In the genomic region with DNA sequence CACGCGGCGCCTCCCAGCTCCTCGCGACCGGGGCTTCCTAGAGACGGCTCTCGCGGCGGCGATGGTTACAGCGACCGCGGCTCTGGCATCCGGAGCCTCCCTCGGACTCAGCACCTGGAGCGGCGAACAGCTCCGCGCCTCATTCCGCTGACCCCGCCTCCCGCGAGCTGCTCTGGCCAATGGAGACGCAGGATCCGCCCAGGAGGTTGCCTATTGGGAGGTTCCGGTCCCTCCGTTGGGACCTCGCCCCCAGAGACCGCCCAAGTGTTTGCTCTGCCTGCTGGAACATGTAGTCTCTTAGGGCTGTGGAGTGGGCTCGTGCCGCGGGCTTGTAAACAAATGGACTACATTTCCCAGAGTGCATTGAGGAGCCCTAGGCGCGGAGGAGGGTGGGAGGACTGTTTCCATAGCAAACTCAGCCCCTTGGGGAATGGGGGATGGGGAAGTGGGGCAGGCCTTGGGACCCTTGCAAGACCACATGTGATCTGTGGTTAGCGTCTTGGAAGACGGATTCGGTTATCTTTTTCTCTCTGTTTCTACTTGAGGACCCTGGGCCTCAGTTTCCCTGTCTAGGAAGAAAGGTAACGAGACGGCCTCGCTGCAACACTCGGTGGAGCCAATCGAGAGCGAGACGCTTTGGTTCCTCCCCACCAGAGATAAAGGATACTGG, we compare ENCODE assay signal across 8 mouse cellular contexts. TPM values are rescaled to one million over a fixed set of nuclear protein-coding genes. Genes with fewer than 3 reads are reported as not detected.
A peak's percentile ranks its signal among the peaks of the same experiment; 100 is the strongest.
DNase-seq lines count a peak whose midpoint lies in the region; ATAC-seq lines count a peak whose summit lies in the region.

A gene (minus strand): TSS at position 137 of the 670 bp plus-strand sequence.

- H3K9ac ChIP-seq in heart, embryonic 14.5 days (ENCODE audit: low read length) = peak within 1 kb of the TSS; percentile 64
- no peak within 1 kb of the TSS for H3K9ac ChIP-seq in liver, embryonic 13.5 days
- H3K9ac ChIP-seq in stomach, embryonic 16.5 days (ENCODE audit: low read length) = peak within 1 kb of the TSS; percentile 73

- H3K27ac ChIP-seq in heart, embryonic 14.5 days (replicated peaks in 1 of 2; ENCODE audit: control insufficient read depth in 1 of 2, insufficient read depth in 1 of 2, low read depth in 2 of 2, low read length in 2 of 2) = 0 out of 4 replicates have a peak within 1 kb of the TSS, but pooled peaks of 1 of the 2 experiments have one; percentile 14
- no peak within 1 kb of the TSS for H3K27ac ChIP-seq in liver, embryonic 13.5 days
- peak within 1 kb of the TSS; percentile 56 for H3K27ac ChIP-seq in stomach, embryonic 16.5 days (ENCODE audit: low read length)

- peaks cover 36% of the 10 kb centered on the region for H3K27me3 ChIP-seq in heart, embryonic 14.5 days (ENCODE audit: control insufficient read depth, insufficient read depth, low read length)
- peaks cover 35% of the 10 kb centered on the region for H3K27me3 ChIP-seq in liver, embryonic 13.5 days
- H3K27me3 ChIP-seq in stomach, embryonic 16.5 days (ENCODE audit: control insufficient read depth, insufficient read depth, low read length) = peaks cover 18% of the 10 kb centered on the region

- H3K9me3 ChIP-seq in heart, embryonic 14.5 days (ENCODE audit: control insufficient read depth, low read length) = no peaks in the 10 kb centered on the region
- no peaks in the 10 kb centered on the region for H3K9me3 ChIP-seq in liver, embryonic 13.5 days (replicated peaks)
- no peaks in the 10 kb centered on the region for H3K9me3 ChIP-seq in stomach, embryonic 16.5 days (replicated peaks; ENCODE audit: control insufficient read depth, low read length)

- WGBS in heart, embryonic 14.5 days = under 1% methylated on average over 45 of the region's 45 CpGs
- WGBS in liver, embryonic 13.5 days (ENCODE audit: insufficient replicate concordance) = under 1% methylated on average over 45 of the region's 45 CpGs
- WGBS in stomach, embryonic 16.5 days = under 1% methylated on average over 45 of the region's 45 CpGs

- peak within 1 kb of the TSS; percentile 63 for H3K4me2 ChIP-seq in heart, embryonic 14.5 days (ENCODE audit: low read length)
- H3K4me2 ChIP-seq in liver, embryonic 13.5 days = peak within 1 kb of the TSS; percentile 63
- H3K4me2 ChIP-seq in stomach, embryonic 16.5 days (ENCODE audit: low read depth, low read length) = peak within 1 kb of the TSS; percentile 77

- H3K36me3 ChIP-seq in heart, embryonic 14.5 days (ENCODE audit: control insufficient read depth, insufficient read depth, low read length) = no peaks in the 10 kb centered on the region
- H3K36me3 ChIP-seq in liver, embryonic 13.5 days = no peaks in the 10 kb centered on the region
- H3K36me3 ChIP-seq in stomach, embryonic 16.5 days (ENCODE audit: control insufficient read depth, insufficient read depth, low read length) = no peaks in the 10 kb centered on the region

- ATAC-seq in heart, embryonic 14.5 days (ENCODE audit: insufficient number of reproducible peaks, insufficient read depth, low FRiP score, low read depth) = peak; percentile 100
- peak; percentile 99 for ATAC-seq in liver, embryonic 13.5 days (ENCODE audit: low read depth)
- ATAC-seq in stomach, embryonic 16.5 days (ENCODE audit: insufficient read depth, low FRiP score) = peak; percentile 100

- DNase-seq in CD4-positive, CD25-positive, alpha-beta regulatory T cell, adult 2 months (ENCODE audit: low read depth, low spot score) = peak; percentile 94
- peak; percentile 46 for DNase-seq in c-Kit-negative CD71-positive TER-119-positive erythroid progenitor cells, embryonic 14.5 days (ENCODE audit: low read depth, low spot score)
- DNase-seq in fibroblast of lung, adult 2 months (ENCODE audit: low read depth) = peak; percentile 98
- peak; percentile 99 for DNase-seq in kidney, postnatal 14 days
- DNase-seq in liver, embryonic 13.5 days = peak; percentile 91
- DNase-seq in neural tube, embryonic 10.5 days (ENCODE audit: extremely low spot score, low spot score) = peak; percentile 98

- peak within 1 kb of the TSS; percentile 52 to 55 for H3K4me3 ChIP-seq in heart, embryonic 14.5 days (ENCODE audit: control insufficient read depth in 1 of 2, insufficient read depth in 1 of 2, low read depth in 1 of 2, low read length in 2 of 2)
- H3K4me3 ChIP-seq in liver, embryonic 13.5 days (replicated peaks) = peak within 1 kb of the TSS; percentile 55
- peak within 1 kb of the TSS; percentile 66 for H3K4me3 ChIP-seq in stomach, embryonic 16.5 days (replicated peaks; ENCODE audit: low read length)

- H3K4me1 ChIP-seq in heart, embryonic 14.5 days (ENCODE audit: control insufficient read depth in 2 of 2, insufficient read depth in 2 of 2, low read length in 2 of 2) = peaks cover 7 to 19% of the 10 kb centered on the region in 2 experiments; a peak in 3 of 4 replicates
- H3K4me1 ChIP-seq in liver, embryonic 13.5 days (replicated peaks) = peaks cover 15% of the 10 kb centered on the region
- H3K4me1 ChIP-seq in stomach, embryonic 16.5 days (ENCODE audit: control insufficient read depth, insufficient read depth, low read length) = peaks cover 8% of the 10 kb centered on the region; the same call in 1 of the 2 replicates

RNA-seq across cellular contexts. Expression of the gene that starts here (rescaled TPM):
- polyA plus RNA-seq in heart, embryonic 14.5 days (2014; fragmentation: Nextera tagmentation; extraction: Ambion mirVana) = 1.5 and 1.9 TPM in 2 replicates
- 0.35 and 0.67 TPM in 2 replicates for polyA plus RNA-seq in liver, embryonic 13.5 days (2015; fragmentation: Nextera tagmentation; extraction: Ambion mirVana)
- 24.5 and 30.8 TPM in 2 replicates for polyA plus RNA-seq in stomach, embryonic 16.5 days (2015; fragmentation: Nextera tagmentation; extraction: Ambion mirVana)

Comparison
In these comparisons a context has a peak if more than half of its experiments do, and no peak if none do; other contexts are left out.
1. Peak in DNase-seq, ATAC-seq, H3K4me3 ChIP-seq and H3K4me2 ChIP-seq in liver, embryonic 13.5 days; RNA of the gene not detected or under 1 TPM.
2. DNase-seq: peak in every context shown above with its lines; median percentile 99 in kidney, postnatal 14 days; 98 in fibroblast of lung, adult 2 months; 98 in neural tube, embryonic 10.5 days; 94 in CD4-positive, CD25-positive, alpha-beta regulatory T cell, adult 2 months; 91 in liver, embryonic 13.5 days; 46 in c-Kit-negative CD71-positive TER-119-positive erythroid progenitor cells, embryonic 14.5 days.